Comparison of ENCODE assay signal across 7 mouse cellular contexts in the genomic region with DNA sequence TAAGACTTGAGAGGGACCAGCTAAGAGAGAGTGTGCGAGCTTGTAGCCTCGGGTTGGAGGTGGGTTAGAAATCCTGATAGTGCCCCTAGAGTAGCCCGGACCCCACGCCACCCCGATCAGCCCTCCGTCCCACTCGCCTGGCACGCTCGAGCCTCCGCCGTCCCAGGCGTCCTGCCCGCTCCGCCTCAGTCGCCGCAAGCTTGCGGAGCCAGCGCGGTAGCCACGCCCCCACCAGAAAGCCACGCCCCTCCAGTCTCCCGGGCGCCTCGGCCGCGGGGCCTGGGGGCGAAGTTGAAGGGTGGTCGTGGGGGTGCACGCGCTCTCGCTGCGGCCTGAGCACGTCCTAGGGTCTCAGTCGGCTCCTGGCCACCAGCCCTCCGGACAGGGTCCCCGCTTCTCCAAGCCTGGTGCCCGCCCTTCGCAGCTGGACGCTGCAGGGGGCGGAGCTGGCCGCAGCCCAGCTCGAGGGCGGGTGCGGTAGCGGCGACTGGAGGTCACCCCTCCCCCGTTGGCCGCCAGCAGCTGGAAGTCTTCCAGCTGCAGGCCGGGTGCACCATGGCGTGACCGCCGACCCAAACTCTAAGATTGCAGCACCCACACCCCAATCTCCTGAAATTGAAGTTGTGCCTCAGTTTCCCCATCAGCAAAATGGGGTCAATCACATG. TPM values are rescaled to one million over a fixed set of nuclear protein-coding genes. Genes with fewer than 3 reads are reported as not detected.
DNase-seq lines count a peak whose midpoint lies in the region; ATAC-seq and TF ChIP-seq lines count a peak whose summit lies in the region.

A gene (minus strand): TSS at position 400 of the 665 bp plus-strand sequence.

- H3K9ac ChIP-seq in hindbrain, postnatal 0 days (replicated peaks; ENCODE audit: low read length), result peak within 1 kb of the TSS; percentile 59

- peak within 1 kb of the TSS; percentile 69 for H3K4me3 ChIP-seq in hindbrain, postnatal 0 days (ENCODE audit: low read length)

- peak; percentile 83 to 86 for DNase-seq in gastrocnemius, adult 8-10 months (ENCODE audit: low spot score in 2 of 2)
- peak; percentile 73 for DNase-seq in hindbrain, postnatal 0 days (ENCODE audit: low spot score)
- peak; percentile 33 to 51 for DNase-seq in left cerebral cortex, postnatal 14 days (ENCODE audit: low spot score in 2 of 2)
- peak; percentile 73 for DNase-seq in right cerebral cortex, postnatal 4 days

- peak; percentile 78 for ATAC-seq in activated CD4-positive, CD25-positive, alpha-beta regulatory T cell, adult 4 months
- peak; percentile 67 for ATAC-seq in common myeloid progenitor, adult 5-6 weeks (replicated peaks; ENCODE audit: low read depth, poor library complexity, severe bottlenecking)
- ATAC-seq in hindbrain, postnatal 0 days, result peak; percentile 78
- peak; percentile 75 for ATAC-seq in megakaryocyte-erythroid progenitor cell, adult 5-6 weeks (replicated peaks; ENCODE audit: low FRiP score, low TSS enrichment, poor library complexity, severe bottlenecking)

- H3K4me2 ChIP-seq in hindbrain, postnatal 0 days (ENCODE audit: low read depth, low read length), result peak within 1 kb of the TSS; percentile 80

- TF ChIP-seq CTCF in hindbrain, postnatal 0 days (IDR thresholded peaks at IDR 0.05; ENCODE audit: low read depth), result no peak

- H3K27me3 ChIP-seq in hindbrain, postnatal 0 days (ENCODE audit: insufficient read depth, low read length), result no peaks in the 10 kb centered on the region

- H3K36me3 ChIP-seq in hindbrain, postnatal 0 days (ENCODE audit: insufficient read depth, low read length), result no peaks in the 10 kb centered on the region

- H3K4me1 ChIP-seq in hindbrain, postnatal 0 days (ENCODE audit: insufficient read depth, low read length), result no peaks in the 10 kb centered on the region

- intact Hi-C loops in left cerebral cortex, postnatal 14 days (cut with DNase I), result no loop called here

- under 1% methylated on average over 49 of the region's 52 CpGs for WGBS in hindbrain, postnatal 0 days

- H3K27ac ChIP-seq in hindbrain, postnatal 0 days, result peak within 1 kb of the TSS; percentile 76

- no peaks in the 10 kb centered on the region for H3K9me3 ChIP-seq in hindbrain, postnatal 0 days (ENCODE audit: low read length)

RNA-seq across cellular contexts. Expression of the gene that starts here (rescaled TPM):
- polyA plus RNA-seq in activated CD4-positive, CD25-positive, alpha-beta regulatory T cell, adult 4 months (2017; shearing (Covaris generic)), result not detected
- 1.3 and 1.4 TPM in 2 replicates for total RNA-seq in common myeloid progenitor, adult 5-6 weeks (2017)
- total RNA-seq in gastrocnemius, adult 8-10 months (2022), result 10 to 100 TPM; 13.0 to 15.2 (median 14.2) TPM
- 15.6 and 19.1 TPM in 2 replicates for total RNA-seq in hindbrain, postnatal 0 days (2014; rRNA removed)
- 3.1 and 3.4 TPM in 2 replicates for polyA plus RNA-seq in hindbrain, postnatal 0 days (2015; fragmentation: Nextera tagmentation; extraction: Ambion mirVana)
- 1 to 10 TPM; 7.4 to 7.6 TPM for total RNA-seq in left cerebral cortex, postnatal 14 days (2021)
- total RNA-seq in megakaryocyte-erythroid progenitor cell, adult 5-6 weeks (2014; fragmentation: Nextera tagmentation), result 0.61 TPM in 1 of 2 replicates, not detected in the other
- total RNA-seq in megakaryocyte-erythroid progenitor cell, adult 5-6 weeks (2017), result 0.23 TPM in 1 of 2 replicates, not detected in the other

Comparison
In these comparisons a context has a peak if more than half of its experiments do, and no peak if none do; other contexts are left out.
1. Peak in every context shown above with its lines: DNase-seq, ATAC-seq, H3K4me3 ChIP-seq and H3K27ac ChIP-seq.
2. Peak in ATAC-seq in activated CD4-positive, CD25-positive, alpha-beta regulatory T cell, adult 4 months; RNA of the gene not detected or under 1 TPM.
3. Peak in ATAC-seq in megakaryocyte-erythroid progenitor cell, adult 5-6 weeks; RNA of the gene not detected or under 1 TPM.